Mouse (Mus musculus): ENCODE results near the gene Rprml. TPM values are rescaled to one million over a fixed set of nuclear protein-coding genes. Genes with fewer than 3 reads are reported as not detected.

Rprml gene
- polyA plus RNA-seq (2012): not detected in 2 replicates

DNA sequence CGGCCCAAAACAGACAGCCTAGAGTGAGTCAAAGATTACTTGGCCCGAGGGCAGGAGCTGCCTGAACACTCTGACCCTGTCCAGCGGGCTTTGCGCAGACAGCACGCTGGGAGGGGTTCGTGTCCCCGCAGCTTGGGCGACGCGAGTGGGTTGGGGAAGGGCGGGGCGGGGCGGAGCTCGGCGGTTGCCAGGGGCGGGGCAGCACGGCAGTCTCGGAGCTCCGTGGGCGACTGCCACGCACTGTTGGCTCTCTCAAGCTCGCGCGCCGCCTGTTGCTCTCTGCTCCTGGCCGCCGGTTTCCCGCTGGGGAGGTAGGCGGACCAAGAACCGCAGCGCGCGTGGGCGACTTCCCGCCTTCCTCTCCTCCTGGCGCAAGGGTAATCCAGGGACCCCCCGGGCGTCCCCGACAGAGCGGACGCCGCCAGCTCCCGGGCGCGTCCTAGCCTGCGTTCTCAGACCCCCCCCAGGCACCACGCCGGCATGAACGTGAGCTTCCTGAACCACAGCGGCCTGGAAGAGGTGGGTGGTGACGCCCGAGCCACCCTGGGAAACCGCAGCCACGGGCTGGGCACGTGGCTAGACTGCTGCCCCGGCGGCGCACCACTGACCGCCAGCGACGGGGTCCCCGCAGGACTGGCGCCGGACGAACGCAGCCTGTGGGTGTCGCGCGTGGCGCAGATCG lies at the start of gene Rprml:
Rprml (plus strand) TSS at position 270 of the 682 bp plus-strand sequence.
- no peak for TF ChIP-seq GATA1 (IDR thresholded peaks at IDR 0.05; ENCODE audit: low read length)

DNA sequence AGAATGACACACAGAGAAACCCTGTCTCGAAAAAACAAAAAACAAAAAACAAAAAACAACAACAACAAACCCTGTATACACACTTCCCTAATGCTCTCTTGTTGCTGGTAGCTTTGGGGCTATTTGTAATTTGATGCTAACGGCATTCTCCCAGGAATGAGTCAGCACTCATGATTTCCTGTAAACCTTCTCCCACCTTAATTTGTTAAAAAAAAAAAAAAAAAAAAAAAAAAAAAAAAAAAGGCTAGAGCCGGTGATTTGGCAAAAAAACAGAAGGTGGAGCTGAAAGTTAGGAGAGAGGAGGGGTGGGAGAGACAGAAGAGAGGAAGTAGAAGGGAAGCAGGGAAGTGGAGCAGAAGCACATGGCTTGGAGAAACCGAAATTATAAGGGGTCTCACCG lies 42.8 kb upstream of the Rprml start:
- TF ChIP-seq GATA1 (IDR thresholded peaks at IDR 0.05; ENCODE audit: low read length): no peak

DNA sequence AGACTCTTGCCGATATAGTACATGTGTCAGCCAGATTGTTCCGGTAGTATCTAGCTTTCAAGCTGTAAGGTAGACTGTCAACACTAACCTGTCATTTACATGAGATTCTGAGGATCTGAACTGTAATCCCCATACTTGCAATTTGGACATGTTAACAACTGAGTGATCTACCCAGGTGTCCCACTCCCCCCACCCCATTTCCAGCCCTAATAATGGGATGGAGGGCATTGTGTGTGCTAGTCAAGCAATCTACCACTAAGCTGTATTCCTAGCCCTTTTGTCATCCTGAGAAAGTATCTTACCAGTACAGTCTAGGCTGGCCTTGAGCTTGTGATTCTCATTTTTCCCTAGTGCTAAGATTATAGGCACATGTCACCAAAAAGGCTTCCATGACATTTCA lies 38.6 kb upstream of the Rprml start:
- no peak for TF ChIP-seq GATA1 (IDR thresholded peaks at IDR 0.05; ENCODE audit: low read length)

DNA sequence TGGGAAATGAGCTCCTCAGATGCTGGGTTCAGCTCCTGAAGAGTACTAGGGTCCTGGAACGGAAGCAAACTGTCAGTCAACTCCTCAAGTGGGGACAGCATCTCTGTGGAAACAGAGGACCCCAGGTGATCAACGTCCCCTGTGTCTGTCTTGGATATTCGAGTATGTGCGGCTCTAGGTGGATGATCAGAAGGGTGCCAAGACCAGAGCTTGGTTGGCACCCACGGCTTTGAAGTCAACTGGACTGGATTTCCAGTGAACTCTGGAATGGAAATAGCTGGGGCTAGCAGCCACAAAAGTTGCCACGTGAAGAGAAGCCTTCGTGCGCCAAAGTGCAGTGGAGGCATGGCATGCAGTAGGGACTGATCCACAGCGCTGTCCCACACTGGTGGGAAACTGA lies 28.3 kb upstream of the Rprml start, which contains the start of gene Gm884:
Gm884 (minus strand) TSS at position 101 of the 400 bp plus-strand sequence.
- no peak for TF ChIP-seq GATA1 (IDR thresholded peaks at IDR 0.05; ENCODE audit: low read length)

DNA sequence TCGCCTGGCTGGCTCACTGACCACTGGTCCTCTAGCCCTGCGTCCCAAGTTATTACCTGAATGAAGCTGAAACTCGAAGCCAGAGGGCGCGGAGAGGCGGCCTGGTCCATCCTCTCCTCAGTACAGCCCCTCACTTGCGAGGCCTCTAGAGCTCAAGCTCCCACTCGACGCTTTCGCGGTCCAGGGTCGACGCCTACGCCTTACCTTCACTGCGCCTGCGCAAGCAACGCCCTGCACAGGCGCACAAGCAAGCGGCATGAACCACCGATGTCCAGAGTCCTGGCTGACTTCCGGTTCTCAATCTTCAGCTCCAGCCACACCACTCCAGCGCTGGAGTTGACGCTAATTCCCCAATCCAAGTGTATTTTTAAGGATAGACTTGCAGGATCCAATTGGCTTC lies 21.9 kb upstream of the Rprml start:
- no peak for TF ChIP-seq GATA1 (IDR thresholded peaks at IDR 0.05; ENCODE audit: low read length)

DNA sequence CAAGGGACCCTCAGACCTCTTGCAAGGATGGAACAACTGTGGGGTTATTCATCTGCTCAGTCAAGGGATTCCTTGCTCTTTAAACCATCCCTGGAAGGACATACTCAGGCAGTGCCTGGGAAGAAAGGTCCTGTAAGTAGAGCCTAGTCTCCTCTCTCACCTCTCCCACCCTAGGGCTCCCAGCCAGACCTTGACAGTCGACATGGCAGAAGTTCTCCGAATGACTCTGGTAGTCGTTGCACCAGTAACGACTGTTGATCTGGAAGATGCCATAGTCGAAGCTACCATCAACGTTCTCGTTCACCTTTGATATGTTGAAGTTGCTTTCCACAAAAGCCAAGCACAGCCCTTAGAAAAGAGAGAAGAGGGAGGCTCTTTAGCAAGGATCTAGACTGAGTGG lies 14.6 kb upstream of the Rprml start:
- TF ChIP-seq GATA1 (IDR thresholded peaks at IDR 0.05; ENCODE audit: low read length): no peak

DNA sequence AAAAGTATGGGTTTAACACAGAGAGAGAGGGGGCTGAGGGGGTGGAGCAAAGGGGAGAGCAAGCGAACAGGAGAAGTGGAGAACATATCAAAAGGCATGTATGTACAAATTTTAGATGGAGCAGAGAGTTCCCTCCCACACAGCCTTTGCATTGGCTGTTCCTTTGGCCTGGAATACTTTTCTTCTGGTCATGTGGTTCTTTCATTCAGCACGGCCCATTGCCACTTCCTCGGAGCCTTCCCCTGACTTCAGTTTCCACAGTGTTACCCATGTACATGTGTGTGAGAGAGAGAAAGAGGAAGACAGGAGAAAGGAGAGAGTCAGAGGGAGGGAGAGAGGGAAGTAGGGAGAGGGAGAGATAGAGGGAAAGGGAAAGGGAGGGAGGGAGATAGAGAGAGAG lies 13.9 kb upstream of the Rprml start:
- no peak for TF ChIP-seq GATA1 (IDR thresholded peaks at IDR 0.05; ENCODE audit: low read length)

DNA sequence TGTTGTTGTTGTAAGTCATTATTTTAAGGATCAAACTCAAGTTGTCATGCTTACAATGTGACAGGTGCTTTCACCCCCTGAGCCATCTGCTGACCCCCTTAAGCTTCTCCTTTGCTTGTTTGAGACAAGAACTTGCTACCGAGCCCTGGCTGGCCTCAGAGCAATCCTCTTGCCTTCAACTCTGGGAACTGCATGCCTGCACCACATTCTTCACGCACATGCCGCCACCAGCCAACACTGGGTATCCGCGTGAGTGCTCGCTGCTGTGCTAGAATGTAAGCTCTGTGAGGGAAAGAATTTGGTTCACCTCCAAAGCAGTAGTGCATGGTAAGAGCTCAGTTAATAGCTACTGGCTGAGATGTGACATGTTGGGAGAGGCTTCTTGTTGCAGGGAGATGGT lies 13.1 kb upstream of the Rprml start:
- no peak for TF ChIP-seq GATA1 (IDR thresholded peaks at IDR 0.05; ENCODE audit: low read length)

DNA sequence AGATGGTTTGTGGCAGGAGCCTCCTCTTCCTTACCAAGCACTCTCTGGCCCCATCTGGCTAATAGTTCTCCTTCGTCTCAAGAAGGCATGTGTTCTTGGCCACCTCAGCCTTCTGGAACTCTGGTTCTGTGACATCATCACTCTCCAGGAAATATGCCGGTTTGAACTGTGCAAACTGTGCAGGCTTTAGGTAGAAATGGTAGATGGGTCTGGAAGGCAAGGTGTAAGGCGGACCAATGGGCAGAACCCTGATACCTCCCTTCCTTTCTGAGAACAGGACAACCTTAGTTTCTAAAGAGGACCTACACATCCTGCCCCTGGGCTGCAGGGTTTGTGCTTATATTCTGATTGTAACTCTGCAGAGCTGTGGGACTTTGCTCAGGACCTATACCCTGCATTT lies 10.6 kb upstream of the Rprml start, which contains the start of gene Lyzl6:
Lyzl6 (minus strand) TSS at position 101 of the 400 bp plus-strand sequence.
- no peak for TF ChIP-seq GATA1 (IDR thresholded peaks at IDR 0.05; ENCODE audit: low read length)

DNA sequence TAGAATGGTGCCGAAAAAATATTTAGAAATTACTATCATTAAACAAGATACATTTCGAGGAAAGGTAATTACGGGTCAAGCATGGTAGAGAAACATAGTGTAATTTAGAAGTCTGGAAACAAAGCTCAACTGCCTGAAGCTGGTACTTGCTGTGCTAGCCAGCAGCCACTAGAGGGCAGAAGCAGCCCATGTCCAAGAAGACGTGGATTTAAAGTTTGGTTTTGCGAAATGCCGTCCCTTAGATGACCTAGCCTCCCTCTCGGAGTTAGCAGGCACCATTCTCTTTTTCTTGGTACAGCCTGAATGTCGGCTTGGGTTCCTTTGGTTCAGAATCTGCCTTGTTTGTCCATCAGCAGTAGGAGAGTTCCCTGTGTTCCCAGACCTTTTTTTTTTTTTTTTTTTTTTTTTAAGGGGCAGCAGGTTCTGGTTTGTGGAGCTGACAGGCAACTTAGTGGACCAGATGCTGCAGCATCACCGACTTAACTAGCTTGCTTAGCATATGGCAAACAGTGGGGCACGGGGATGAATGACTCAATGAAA lies 9.9 kb upstream of the Rprml start:
- no peak for TF ChIP-seq GATA1 (IDR thresholded peaks at IDR 0.05; ENCODE audit: low read length)

DNA sequence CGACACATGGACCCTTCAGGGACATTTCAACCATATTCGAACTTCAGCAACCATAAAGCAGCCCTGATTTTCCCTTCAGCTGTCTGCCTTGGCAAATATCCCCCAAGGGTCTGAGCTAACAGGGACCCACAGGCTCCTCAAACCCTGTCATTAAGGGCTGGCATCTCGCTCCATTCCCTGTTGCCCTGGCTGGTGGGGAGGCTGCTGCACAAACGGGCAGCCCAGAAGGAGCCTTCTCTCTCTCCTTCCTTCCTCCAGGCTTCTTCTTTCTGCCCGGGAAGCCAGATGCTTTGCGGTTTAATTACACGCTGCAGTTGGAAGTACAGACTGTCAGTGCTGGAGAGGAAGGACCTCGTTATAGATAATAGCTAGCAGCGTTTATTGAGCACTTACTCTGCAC lies 6.2 kb upstream of the Rprml start:
- no peak for TF ChIP-seq GATA1 (IDR thresholded peaks at IDR 0.05; ENCODE audit: low read length)

DNA sequence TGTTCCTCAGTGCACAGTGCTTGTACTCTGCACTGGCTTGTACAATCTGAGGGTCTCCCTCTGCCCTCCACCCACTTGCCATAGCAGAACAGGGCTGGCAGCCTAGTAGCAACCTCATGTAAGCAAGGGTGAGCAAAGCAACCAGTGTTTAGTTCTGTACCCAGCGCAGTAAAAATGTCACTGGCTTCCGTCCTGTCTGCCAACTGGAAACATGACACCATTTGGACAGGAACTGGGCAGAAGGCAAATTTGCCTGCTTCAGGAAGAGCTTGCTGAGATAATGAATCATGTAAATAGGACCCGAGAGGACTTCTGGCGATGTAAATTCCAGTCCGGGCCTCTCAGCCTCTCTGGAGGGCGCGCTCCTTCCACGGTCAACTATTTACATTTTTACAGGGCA lies 3.6 kb upstream of the Rprml start:
- no peak for TF ChIP-seq GATA1 (IDR thresholded peaks at IDR 0.05; ENCODE audit: low read length)

DNA sequence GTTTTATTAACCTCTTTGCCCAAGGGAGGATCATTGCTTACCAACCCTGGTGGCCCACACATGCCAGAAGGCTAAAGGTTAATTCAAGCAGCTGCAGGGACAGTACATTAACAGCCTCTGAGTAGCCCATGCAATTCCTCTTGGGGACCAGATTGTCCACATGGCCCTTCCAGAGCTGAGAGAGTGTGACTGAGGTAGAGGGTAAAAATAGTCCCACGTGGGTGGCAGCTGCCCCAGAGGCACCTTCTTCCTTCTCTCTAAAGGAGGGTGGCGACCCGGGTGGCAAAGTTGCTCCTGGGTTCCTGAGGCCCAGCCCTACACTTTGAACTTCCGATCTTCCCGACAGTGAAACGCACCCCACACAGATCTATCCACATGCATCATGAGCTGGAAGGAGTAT lies 3.1 kb upstream of the Rprml start:
- TF ChIP-seq GATA1 (IDR thresholded peaks at IDR 0.05; ENCODE audit: low read length): no peak

DNA sequence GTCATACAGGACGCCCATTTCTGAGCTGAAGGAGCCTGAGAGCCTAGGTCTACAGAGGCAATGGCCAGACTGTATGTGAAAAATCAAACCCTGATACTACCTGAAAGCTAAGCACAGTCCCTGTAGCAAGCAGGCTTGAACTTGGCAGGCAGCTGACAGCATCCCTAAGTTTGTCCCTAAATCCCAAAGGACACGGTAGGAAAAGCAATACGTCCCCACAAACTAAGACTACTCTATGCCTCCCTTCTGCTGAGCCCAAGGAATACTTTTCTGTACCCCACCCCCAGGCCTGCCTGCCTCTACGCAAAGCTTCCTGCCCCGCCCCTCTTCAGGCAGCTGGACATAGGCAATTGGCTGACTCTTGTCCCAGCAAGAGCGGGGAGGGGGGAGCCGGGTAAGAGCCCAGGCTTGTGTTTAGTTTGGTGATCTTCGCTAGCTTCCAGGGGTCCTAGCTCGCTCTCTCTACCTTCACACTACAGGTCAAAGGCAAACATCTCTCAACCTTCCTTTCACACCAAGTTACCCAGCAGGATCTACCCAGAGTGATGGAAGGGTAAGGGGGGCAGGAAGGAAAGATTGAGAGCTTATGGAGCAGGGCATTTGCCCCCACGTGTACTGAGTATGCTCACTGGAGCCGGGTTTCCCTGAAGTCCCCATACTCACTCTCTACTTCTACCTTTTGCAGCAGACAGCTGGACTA lies 1.3 kb upstream of the Rprml start:
- TF ChIP-seq GATA1 (IDR thresholded peaks at IDR 0.05; ENCODE audit: low read length): no peak

DNA sequence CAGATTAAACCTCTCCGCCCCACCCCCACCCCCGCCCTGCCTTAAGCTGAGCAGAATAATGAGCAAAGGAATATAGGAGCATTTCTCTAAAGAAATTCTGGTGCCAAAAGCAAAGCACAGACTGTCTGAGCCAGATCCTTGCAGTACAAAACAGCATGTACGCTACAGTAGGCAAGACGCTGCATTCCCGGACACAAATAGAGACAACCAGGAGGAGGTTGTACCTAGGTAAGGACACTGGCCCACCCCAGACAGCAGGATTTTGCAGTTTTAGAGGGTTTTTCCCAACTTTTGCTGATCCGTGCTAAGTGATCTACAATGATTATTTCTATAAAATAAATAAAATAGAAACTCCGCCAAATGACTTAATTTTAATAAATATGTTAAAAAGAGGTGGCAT lies 714 bp upstream of the Rprml start:
- TF ChIP-seq GATA1 (IDR thresholded peaks at IDR 0.05; ENCODE audit: low read length): no peak

DNA sequence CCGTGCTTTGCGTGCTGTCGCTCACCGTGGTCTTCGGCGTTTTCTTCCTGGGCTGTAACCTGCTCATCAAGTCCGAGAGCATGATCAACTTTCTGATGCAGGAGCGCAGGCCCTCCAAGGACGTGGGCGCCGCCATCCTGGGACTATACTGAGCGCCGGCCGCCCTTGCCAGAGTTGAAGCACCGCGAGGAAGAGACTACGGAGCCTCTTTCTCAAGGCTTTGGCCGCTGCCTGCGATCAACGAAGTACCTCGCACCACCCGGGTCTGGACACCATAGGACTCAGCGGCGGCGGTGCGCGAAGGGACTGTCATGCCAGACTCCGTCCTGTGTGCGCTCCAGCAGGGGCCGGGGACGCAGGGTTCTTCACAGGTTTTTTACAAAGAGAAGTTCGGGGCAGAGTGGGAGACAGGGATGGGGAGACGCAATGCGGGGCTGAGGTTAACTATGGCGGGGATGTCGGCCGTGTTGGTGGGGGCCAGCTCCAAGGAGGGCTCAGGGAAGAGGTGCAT lies 668 bp downstream of the Rprml start:
- no peak for TF ChIP-seq GATA1 (IDR thresholded peaks at IDR 0.05; ENCODE audit: low read length)

DNA sequence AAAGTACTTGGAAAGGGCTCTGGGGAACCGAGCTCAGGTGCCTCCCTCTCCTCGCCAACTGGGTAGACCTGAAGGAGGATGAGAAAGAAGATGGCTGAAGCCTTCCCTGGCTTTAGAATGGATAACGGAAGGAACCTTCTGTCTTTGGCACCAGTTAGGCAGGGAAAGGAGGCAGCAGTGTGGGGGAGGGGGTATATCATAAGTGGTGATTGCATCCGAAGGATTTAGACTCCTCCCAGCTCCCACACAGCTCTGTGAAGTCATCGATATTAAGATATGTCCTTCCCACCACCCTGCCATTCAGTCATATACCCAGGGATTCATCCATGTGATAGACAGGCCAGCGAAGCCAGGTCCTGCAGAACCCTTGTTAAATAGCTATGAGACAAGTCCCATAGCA lies 2.1 kb downstream of the Rprml start:
- no peak for TF ChIP-seq GATA1 (IDR thresholded peaks at IDR 0.05; ENCODE audit: low read length)
